Mouse (Mus musculus) kidney, embryonic 14.5 days (tissue): ENCODE measurements around the gene Ccnb3. TPM values are rescaled to one million over a fixed set of nuclear protein-coding genes. Genes with fewer than 3 reads are reported as not detected.

Experiments
- ATAC-seq: fragments of 200-750 bp; cut with Nextera tagmentation; 2 replicates; pipeline ENCODE4 v1.8.0; 2017; ENCODE audit warnings: moderate number of reproducible peaks, mild to moderate bottlenecking, moderate TSS enrichment, moderate library complexity; ENCODE audit not compliant: low FRiP score, low TSS enrichment
- H3K27ac ChIP-seq: fragments of 300-500 bp; sonication (generic); 2 replicates; pipeline ENCODE4 v1.5.1; 2014; ENCODE audit warnings: low read depth, mild to moderate bottlenecking, low read length, moderate library complexity, mixed read lengths
- H3K27me3 ChIP-seq: fragments of 300-500 bp; sonication (generic); 2 replicates; pipeline ENCODE4 v1.6.1; 2014; ENCODE audit warnings: mild to moderate bottlenecking, low read length; ENCODE audit not compliant: control insufficient read depth, insufficient read depth
- H3K36me3 ChIP-seq: fragments of 300-500 bp; sonication (generic); 2 replicates; pipeline ENCODE4 v1.6.1; 2014; ENCODE audit warnings: low read length, mixed read lengths; ENCODE audit not compliant: control insufficient read depth, insufficient read depth
- H3K4me1 ChIP-seq: fragments of 300-500 bp; sonication (generic); 2 replicates; pipeline ENCODE4 v1.6.1; 2014; ENCODE audit warnings: low read length, mixed read lengths; ENCODE audit not compliant: control insufficient read depth, insufficient read depth
- H3K4me2 ChIP-seq: fragments of 300-500 bp; sonication (generic); replicated peaks from 2 replicates; pipeline ENCODE4 v1.6.1; 2014; ENCODE audit warnings: low read depth, mild to moderate bottlenecking, low read length
- H3K4me3 ChIP-seq: fragments of 300-500 bp; sonication (generic); 2 replicates; pipeline ENCODE4 v1.5.1; 2014; ENCODE audit warnings: mild to moderate bottlenecking, low read length
- H3K9ac ChIP-seq: fragments of 300-500 bp; sonication (generic); 2 replicates; pipeline ENCODE4 v1.6.1; 2014; ENCODE audit warnings: low read depth, mild to moderate bottlenecking, low read length, moderate library complexity
- H3K9me3 ChIP-seq: fragments of 300-500 bp; sonication (generic); 2 replicates; pipeline ENCODE4 v1.6.1; 2016; ENCODE audit warnings: low read length; ENCODE audit not compliant: control insufficient read depth
- WGBS: fragments of 180-500 bp; shearing (Covaris S2); extraction: QIAGEN DNeasy Blood & Tissue Kit; methylation state at CpG from one replicate; pipeline ENCODE4 v1.1.7; 2014; 5-methylcytosine and 5-hydroxymethylcytosine counted together
- polyA plus RNA-seq: library from polyadenylated mRNA; unstranded; fragments of >200 nt; fragmentation: Nextera tagmentation; extraction: Ambion mirVana; gene quantifications from 2 replicates; pipeline ENCODE4 v1.2.1, GENCODE M21; 2014

Gene Ccnb3
- polyA plus RNA-seq: not detected in 2 replicates

DNA sequence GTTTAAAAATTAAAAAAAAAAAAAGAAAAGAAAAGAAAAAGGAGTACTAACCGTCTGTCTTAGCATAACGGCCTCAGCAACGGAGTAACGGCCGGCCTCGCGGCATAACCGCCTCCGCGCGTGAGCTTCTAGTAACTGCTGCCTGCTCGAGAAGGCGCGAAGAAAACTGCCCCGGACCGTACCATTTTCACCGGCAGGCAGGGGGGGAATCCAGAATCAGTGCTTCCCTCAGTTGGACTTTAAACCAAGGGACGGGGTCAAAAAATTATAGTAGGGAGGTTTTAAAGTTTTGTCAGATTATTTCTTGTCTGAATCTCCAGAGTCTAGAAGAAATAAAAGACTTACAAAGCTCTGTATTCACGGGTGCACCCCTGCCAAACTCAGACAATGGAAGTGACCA lies at the start of gene Ccnb3:
Ccnb3 (minus strand) TSS at position 101 of the 400 bp plus-strand sequence.
- ATAC-seq: no peak
- 93% methylated on average over 19 of the region's 19 CpGs for WGBS
- Histone ChIP-seq H3K4me3 (no peak within 1 kb of the TSS), H3K27me3 (no peaks in the 10 kb centered on the region), H3K27ac (no peak within 1 kb of the TSS), H3K9me3 (no peaks in the 10 kb centered on the region), H3K4me1 (no peaks in the 10 kb centered on the region), H3K4me2 (no peak within 1 kb of the TSS), H3K9ac (no peak within 1 kb of the TSS), H3K36me3 (no peaks in the 10 kb centered on the region)

DNA sequence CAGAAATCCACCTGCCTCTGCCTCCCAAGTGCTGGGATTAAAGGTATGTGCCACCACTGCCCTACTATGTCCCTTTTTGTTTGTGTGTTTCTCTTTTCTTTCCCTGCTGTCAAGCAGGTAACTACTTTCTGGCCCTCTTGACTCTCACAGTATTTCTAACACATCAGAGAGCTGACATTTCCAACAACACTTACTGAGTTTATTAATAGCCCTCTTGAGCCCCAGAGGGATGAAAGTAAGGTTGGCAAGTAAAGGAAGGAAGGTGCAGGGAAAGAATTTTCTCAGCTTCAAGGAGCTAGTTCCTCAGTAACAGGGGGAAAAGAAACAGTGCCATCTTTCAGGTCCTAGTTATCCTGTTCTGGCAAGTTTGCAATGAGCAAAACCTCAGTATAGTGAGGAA lies 48.9 kb upstream of the Ccnb3 start:
- H3K9ac ChIP-seq: no peak overlapping the region
- H3K27ac ChIP-seq: no peak overlapping the region
- H3K27me3 ChIP-seq: no peaks in the 10 kb centered on the region
- ATAC-seq: no peak
- no peak overlapping the region for H3K4me2 ChIP-seq
- H3K4me3 ChIP-seq: no peak overlapping the region
- no peaks in the 10 kb centered on the region for H3K4me1 ChIP-seq
- no peaks in the 10 kb centered on the region for H3K36me3 ChIP-seq
- no peaks in the 10 kb centered on the region for H3K9me3 ChIP-seq

DNA sequence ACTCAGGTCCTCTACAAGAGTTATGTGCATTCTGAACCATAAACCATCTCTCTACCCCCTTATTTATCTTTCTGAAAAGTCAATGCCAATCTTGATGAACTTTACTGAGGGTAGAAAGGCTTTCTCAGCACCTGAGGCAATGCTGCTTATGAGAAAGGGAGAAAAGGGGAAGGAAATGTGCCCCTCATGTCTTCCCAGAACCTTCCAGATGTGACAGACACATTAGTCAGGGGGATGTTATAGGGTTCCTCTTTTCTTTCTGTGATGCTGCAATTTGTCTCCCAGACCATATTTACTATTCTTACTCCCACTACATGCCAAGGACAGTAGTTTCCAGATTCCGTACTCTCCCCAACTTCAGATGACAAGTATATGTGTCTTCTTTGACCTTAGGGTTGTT lies 44.5 kb upstream of the Ccnb3 start:
- H3K4me1 ChIP-seq: no peaks in the 10 kb centered on the region
- no peak overlapping the region for H3K4me2 ChIP-seq
- no peaks in the 10 kb centered on the region for H3K27me3 ChIP-seq
- no peaks in the 10 kb centered on the region for H3K9me3 ChIP-seq
- no peak overlapping the region for H3K4me3 ChIP-seq
- H3K9ac ChIP-seq: no peak overlapping the region
- H3K36me3 ChIP-seq: no peaks in the 10 kb centered on the region
- 65% methylated on average over 1 of the region's 1 CpGs for WGBS
- no peak for ATAC-seq
- H3K27ac ChIP-seq: no peak overlapping the region

DNA sequence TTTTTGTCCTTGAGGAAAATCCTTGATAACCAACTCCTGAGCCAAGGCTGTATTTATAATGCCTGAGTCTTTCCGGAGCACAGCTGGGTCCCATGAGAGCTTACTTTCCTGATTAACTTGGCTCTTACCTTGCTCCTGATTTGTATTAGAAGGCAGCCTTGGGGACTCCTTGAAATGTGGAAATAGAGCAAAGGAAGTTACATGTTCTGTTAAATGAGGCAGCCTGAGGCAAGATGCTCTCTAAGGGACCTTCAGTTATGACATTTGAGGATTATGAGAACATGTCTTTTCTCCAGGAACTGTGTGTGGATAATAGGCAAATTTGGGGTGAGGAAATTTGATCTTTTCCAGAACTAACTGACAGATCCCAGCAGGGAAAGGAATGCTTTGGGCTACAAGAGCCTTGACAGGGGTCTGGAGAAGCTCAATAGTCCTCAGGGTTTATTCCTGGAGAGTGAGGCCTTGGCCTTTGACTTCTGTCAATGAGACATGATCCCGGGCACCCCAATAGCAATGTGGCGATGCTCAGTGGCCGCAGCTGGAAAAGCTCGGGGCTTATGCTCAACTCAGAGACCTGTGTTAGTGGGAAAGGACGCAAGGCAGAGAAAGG lies 38.5 kb upstream of the Ccnb3 start:
- Histone ChIP-seq H3K4me1 (no peaks in the 10 kb centered on the region), H3K4me3 (no peak overlapping the region), H3K27me3 (no peaks in the 10 kb centered on the region), H3K9ac (no peak overlapping the region), H3K4me2 (no peak overlapping the region), H3K36me3 (no peaks in the 10 kb centered on the region), H3K27ac (no peak overlapping the region), H3K9me3 (no peaks in the 10 kb centered on the region)
- no peak for ATAC-seq
- WGBS: 83% methylated on average over 6 of the region's 6 CpGs

DNA sequence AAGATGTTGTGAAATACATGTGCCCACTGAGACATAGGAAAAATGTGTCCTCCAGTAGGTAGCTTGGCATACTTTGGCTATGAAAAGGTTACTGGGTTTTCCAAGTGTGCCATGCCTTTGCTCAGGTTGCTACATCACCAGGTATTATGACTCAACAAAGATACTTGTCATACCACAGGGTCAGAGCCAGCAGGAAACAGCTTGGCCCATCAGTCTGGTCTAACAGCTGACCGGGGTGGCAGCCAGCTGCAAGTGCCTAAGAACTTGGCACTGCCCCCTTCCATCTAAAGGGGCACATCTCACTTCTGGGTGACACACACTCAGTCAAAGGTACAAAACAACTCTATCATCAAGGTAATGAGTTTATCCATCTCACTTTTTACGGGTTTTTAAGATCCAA lies 26.6 kb upstream of the Ccnb3 start:
- 75% methylated on average over 2 of the region's 2 CpGs for WGBS
- no peak overlapping the region for H3K27ac ChIP-seq
- no peaks in the 10 kb centered on the region for H3K27me3 ChIP-seq
- no peaks in the 10 kb centered on the region for H3K4me1 ChIP-seq
- H3K9me3 ChIP-seq: no peaks in the 10 kb centered on the region
- H3K36me3 ChIP-seq: no peaks in the 10 kb centered on the region
- no peak overlapping the region for H3K4me3 ChIP-seq
- no peak overlapping the region for H3K4me2 ChIP-seq
- no peak for ATAC-seq
- H3K9ac ChIP-seq: no peak overlapping the region

DNA sequence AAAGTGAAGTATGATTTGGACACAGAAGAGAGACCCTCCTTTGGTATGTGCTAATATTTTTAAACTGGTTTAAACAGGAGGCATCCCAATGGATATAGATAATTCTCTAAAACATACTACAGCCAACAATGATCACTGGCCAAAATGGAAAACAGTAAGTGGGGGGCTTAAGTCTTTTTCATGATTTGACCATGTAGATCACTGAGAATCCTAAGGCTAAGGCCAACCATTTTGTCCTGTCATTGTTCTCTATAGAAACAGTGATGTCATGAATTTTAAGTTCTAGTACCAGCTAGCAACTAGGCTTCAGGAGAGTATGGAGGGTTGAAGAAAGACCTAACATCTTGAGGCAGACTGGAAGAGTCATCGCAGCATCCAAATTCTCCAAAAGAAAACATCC lies 25.8 kb upstream of the Ccnb3 start, which contains the start of gene Akap4:
Akap4 (plus strand) TSS at position 301 of the 400 bp plus-strand sequence.
- no peak for ATAC-seq
- 93% methylated on average over 1 of the region's 1 CpGs for WGBS
- Histone ChIP-seq H3K27me3 (no peaks in the 10 kb centered on the region), H3K4me2 (no peak within 1 kb of the TSS), H3K36me3 (no peaks in the 10 kb centered on the region), H3K4me1 (no peaks in the 10 kb centered on the region), H3K4me3 (no peak within 1 kb of the TSS), H3K27ac (no peak within 1 kb of the TSS), H3K9me3 (no peaks in the 10 kb centered on the region), H3K9ac (no peak within 1 kb of the TSS)

DNA sequence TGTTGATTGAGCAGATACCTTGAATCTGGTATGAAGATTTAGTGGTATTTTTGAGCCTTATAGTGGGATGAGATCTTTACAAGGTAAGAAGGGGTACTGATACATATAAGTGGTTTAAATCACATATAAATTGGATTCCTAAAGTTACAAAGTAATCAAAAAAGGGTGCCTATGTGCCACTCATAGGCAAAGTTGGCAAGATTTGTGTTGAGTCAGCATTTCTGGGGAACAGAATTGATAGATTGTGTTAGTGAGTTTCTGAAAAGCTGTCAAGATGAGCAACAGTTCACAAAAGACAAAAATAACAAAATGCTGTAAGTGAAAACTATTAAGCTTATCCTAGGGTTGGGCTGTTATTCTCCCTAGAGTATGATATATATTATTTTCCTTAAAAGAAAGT lies 22.7 kb upstream of the Ccnb3 start:
- Histone ChIP-seq H3K4me2 (no peak overlapping the region), H3K36me3 (no peaks in the 10 kb centered on the region), H3K27ac (no peak overlapping the region), H3K27me3 (no peaks in the 10 kb centered on the region), H3K4me1 (no peaks in the 10 kb centered on the region), H3K9me3 (no peaks in the 10 kb centered on the region), H3K4me3 (no peak overlapping the region), H3K9ac (no peak overlapping the region)
- ATAC-seq: no peak

DNA sequence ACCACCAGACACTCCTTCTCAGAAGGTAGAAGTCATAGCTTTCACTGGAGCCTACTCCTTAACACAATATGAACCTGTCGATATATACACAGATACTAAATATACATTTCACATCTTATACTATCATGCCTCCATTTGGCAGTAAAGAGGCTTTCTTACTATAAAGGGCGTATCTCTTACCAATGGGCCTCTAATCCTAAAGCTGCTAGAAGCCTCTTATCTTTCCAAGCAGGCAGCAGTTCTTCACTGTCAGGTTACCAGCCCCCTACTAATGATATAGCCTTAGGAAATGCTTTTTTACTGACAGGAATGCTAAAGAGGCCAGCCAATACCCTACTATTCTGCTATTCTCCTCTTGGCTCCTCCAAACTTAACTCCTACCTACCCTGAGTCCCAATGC lies 16.2 kb upstream of the Ccnb3 start:
- H3K9ac ChIP-seq: no peak overlapping the region
- no peak for ATAC-seq

DNA sequence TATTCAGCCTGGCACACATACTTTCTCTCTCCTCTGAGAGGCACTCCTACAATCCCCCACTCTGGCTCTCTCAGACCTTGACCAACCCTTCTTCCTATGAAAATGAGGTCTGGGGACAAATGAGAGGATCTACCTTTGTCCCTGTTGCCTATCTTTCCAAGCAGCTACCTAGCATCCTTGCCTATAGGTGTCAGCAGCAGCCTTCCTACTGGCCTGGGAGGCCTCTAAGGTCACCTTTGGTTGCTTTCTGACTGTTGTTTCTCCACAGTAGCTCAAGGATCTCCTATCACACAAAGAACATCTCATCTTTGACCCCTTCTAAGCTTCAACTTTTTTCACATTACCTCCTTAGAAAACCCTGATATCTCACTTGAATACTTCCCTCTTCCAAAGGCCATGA lies 15.6 kb upstream of the Ccnb3 start:
- Histone ChIP-seq H3K4me1 (no peaks in the 10 kb centered on the region), H3K4me3 (no peak overlapping the region), H3K9ac (no peak overlapping the region), H3K27me3 (no peaks in the 10 kb centered on the region), H3K4me2 (no peak overlapping the region), H3K9me3 (no peaks in the 10 kb centered on the region), H3K27ac (no peak overlapping the region), H3K36me3 (no peaks in the 10 kb centered on the region)
- no peak for ATAC-seq

More for the DNA sequence above, 16.2 kb upstream of the Ccnb3 start:
- WGBS: 88% methylated on average over 2 of the region's 2 CpGs
- H3K4me2 ChIP-seq: no peak overlapping the region
- H3K9me3 ChIP-seq: no peaks in the 10 kb centered on the region
- no peaks in the 10 kb centered on the region for H3K27me3 ChIP-seq
- no peak overlapping the region for H3K4me3 ChIP-seq
- no peaks in the 10 kb centered on the region for H3K36me3 ChIP-seq
- no peak overlapping the region for H3K27ac ChIP-seq
- no peaks in the 10 kb centered on the region for H3K4me1 ChIP-seq
